ENCODE assay signal across 8 mouse cellular contexts in the genomic region with DNA sequence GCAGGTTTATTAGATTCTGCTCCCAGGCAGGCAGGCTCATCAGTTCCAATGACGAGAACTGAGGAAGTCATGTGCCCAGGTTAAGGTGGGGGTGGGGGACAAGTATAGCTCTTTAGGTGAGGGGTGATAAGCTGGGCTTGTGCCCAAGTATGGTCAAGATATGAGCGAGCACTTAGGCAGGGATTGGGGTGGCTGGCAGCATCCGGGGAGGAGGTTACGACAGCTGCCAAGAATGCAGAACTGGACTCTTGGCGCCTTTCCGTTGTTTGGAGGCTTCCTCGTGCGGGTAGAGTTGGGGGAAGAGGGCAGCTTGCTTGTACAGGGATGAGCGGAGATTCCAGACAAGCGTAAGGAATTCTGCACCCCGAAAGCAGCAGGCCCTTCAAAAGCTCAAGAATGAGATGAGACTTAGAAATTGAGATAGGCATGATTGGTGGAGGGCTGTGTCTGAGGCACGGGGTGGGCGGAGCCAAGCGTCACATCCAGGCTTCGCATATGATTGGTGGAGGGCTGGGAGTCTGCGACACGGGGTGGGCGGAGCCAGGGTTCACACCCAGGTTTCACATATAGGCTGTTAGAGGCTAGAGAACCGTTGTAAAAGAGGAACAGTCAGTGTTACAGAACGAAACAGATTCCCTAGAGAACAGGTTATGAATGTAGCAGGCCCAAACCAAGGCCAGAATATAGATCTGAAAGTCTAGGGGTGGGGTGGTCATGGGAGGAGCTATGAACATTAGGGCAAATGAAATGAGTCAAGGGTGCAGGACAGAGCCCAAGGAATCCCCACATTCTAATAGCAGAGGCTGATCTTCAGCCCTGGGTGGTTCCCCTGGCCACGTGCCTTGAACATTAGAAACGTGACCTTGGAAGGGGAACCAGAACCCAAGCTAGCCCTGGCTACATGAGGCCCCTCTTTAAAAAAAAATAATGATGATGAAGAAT. TPM values are rescaled to one million over a fixed set of nuclear protein-coding genes. Genes with fewer than 3 reads are reported as not detected.
DNase-seq lines count a peak whose midpoint lies in the region; ATAC-seq lines count a peak whose summit lies in the region.

No protein-coding gene starts in this region.

- no peaks in the 10 kb centered on the region for H3K27me3 ChIP-seq in forebrain, embryonic 12.5 days
- H3K27me3 ChIP-seq in heart, embryonic 16.5 days (ENCODE audit: control insufficient read depth, insufficient read depth, low read length): no peaks in the 10 kb centered on the region
- no peaks in the 10 kb centered on the region for H3K27me3 ChIP-seq in liver, embryonic 13.5 days
- no peaks in the 10 kb centered on the region for H3K27me3 ChIP-seq in stomach, embryonic 15.5 days (replicated peaks)

- ATAC-seq in forebrain, embryonic 12.5 days (ENCODE audit: low FRiP score): peak; percentile 97
- peak; percentile 97 for ATAC-seq in heart, embryonic 16.5 days (replicated peaks; ENCODE audit: extremely low read depth, insufficient read depth, low FRiP score)
- ATAC-seq in liver, embryonic 13.5 days (ENCODE audit: low read depth): peak; percentile 99
- ATAC-seq in stomach, embryonic 15.5 days (ENCODE audit: insufficient read depth, low FRiP score, low read depth): peak; percentile 94

- H3K27ac ChIP-seq in forebrain, embryonic 12.5 days: no peak overlapping the region
- H3K27ac ChIP-seq in heart, embryonic 16.5 days (ENCODE audit: low read length): peak overlapping the region; percentile 91
- H3K27ac ChIP-seq in liver, embryonic 13.5 days: peak overlapping the region; percentile 43
- H3K27ac ChIP-seq in stomach, embryonic 15.5 days: 0 out of 2 replicates have a peak overlapping the region, but pooled peaks have one; percentile 59

- H3K4me2 ChIP-seq in forebrain, embryonic 12.5 days: peak overlapping the region; percentile 52
- H3K4me2 ChIP-seq in heart, embryonic 16.5 days (ENCODE audit: low read depth, low read length): peak overlapping the region; percentile 76
- H3K4me2 ChIP-seq in liver, embryonic 13.5 days: peak overlapping the region; percentile 70
- H3K4me2 ChIP-seq in stomach, embryonic 15.5 days: peak overlapping the region; percentile 66

- peak; percentile 73 to 87 for DNase-seq in CD8-positive naive resting alpha-beta T cell, adult 2 months (ENCODE audit: low read depth in 2 of 2, low spot score in 2 of 2)
- peak; percentile 91 for DNase-seq in c-Kit-positive CD71-positive TER-119-negative erythroid progenitor cells, embryonic 14.5 days (ENCODE audit: low read depth)
- peak; percentile 65 to 74 for DNase-seq in kidney, postnatal 25 days
- DNase-seq in liver, embryonic 13.5 days: peak; percentile 89
- peak; percentile 91 to 97 for DNase-seq in natural killer cell, adult 2 months (ENCODE audit: low spot score in 2 of 2)

- peak overlapping the region; percentile 33; the same call in 1 of the 2 replicates for H3K9ac ChIP-seq in forebrain, embryonic 12.5 days
- peak overlapping the region; percentile 62 for H3K9ac ChIP-seq in heart, embryonic 16.5 days (ENCODE audit: low read length)
- H3K9ac ChIP-seq in liver, embryonic 13.5 days: peak overlapping the region; percentile 45
- no peak overlapping the region for H3K9ac ChIP-seq in stomach, embryonic 15.5 days

- H3K4me1 ChIP-seq in forebrain, embryonic 12.5 days: no peaks in the 10 kb centered on the region
- peaks cover 5% of the 10 kb centered on the region; the same call in 1 of the 2 replicates for H3K4me1 ChIP-seq in heart, embryonic 16.5 days (ENCODE audit: control insufficient read depth, insufficient read depth, low read length)
- peaks cover 10% of the 10 kb centered on the region for H3K4me1 ChIP-seq in liver, embryonic 13.5 days (replicated peaks)
- H3K4me1 ChIP-seq in stomach, embryonic 15.5 days: no peaks in the 10 kb centered on the region

- H3K9me3 ChIP-seq in forebrain, embryonic 12.5 days: no peaks in the 10 kb centered on the region
- H3K9me3 ChIP-seq in heart, embryonic 16.5 days (replicated peaks; ENCODE audit: control insufficient read depth, low read length): no peaks in the 10 kb centered on the region
- no peaks in the 10 kb centered on the region for H3K9me3 ChIP-seq in liver, embryonic 13.5 days (replicated peaks)
- no peaks in the 10 kb centered on the region for H3K9me3 ChIP-seq in stomach, embryonic 15.5 days

- no peaks in the 10 kb centered on the region for H3K36me3 ChIP-seq in forebrain, embryonic 12.5 days (replicated peaks)
- H3K36me3 ChIP-seq in heart, embryonic 16.5 days (ENCODE audit: control insufficient read depth, insufficient read depth): no peaks in the 10 kb centered on the region
- H3K36me3 ChIP-seq in liver, embryonic 13.5 days: no peaks in the 10 kb centered on the region
- H3K36me3 ChIP-seq in stomach, embryonic 15.5 days: no peaks in the 10 kb centered on the region

- peak overlapping the region; percentile 33 for H3K4me3 ChIP-seq in forebrain, embryonic 12.5 days (replicated peaks)
- peak overlapping the region; percentile 50 for H3K4me3 ChIP-seq in heart, embryonic 16.5 days (ENCODE audit: low read length)
- peak overlapping the region; percentile 46 for H3K4me3 ChIP-seq in liver, embryonic 13.5 days (replicated peaks)
- H3K4me3 ChIP-seq in stomach, embryonic 15.5 days (replicated peaks): peak overlapping the region; percentile 37

- 28% methylated on average over 22 of the region's 22 CpGs for WGBS in forebrain, embryonic 12.5 days
- WGBS in heart, embryonic 16.5 days: 9% methylated on average over 22 of the region's 22 CpGs
- WGBS in liver, embryonic 13.5 days (ENCODE audit: insufficient replicate concordance): 10% methylated on average over 22 of the region's 22 CpGs
- 24% methylated on average over 22 of the region's 22 CpGs for WGBS in stomach, embryonic 15.5 days

RNA-seq across cellular contexts. Expression of a gene that starts 53.7 kb away (rescaled TPM):
- polyA plus RNA-seq in forebrain, embryonic 12.5 days (2016; fragmentation: Nextera tagmentation; extraction: Ambion mirVana): 0.40 and 0.97 TPM in 2 replicates
- 4.8 and 9.9 TPM in 2 replicates for polyA plus RNA-seq in heart, embryonic 16.5 days (2015; fragmentation: Nextera tagmentation; extraction: Ambion mirVana)
- 3.0 and 3.3 TPM in 2 replicates for polyA plus RNA-seq in liver, embryonic 13.5 days (2015; fragmentation: Nextera tagmentation; extraction: Ambion mirVana)
- 3.9 and 4.2 TPM in 2 replicates for polyA plus RNA-seq in stomach, embryonic 15.5 days (2015; fragmentation: Nextera tagmentation; extraction: Ambion mirVana)
